30 mouse cellular contexts compared by ENCODE assay signal in the genomic region with DNA sequence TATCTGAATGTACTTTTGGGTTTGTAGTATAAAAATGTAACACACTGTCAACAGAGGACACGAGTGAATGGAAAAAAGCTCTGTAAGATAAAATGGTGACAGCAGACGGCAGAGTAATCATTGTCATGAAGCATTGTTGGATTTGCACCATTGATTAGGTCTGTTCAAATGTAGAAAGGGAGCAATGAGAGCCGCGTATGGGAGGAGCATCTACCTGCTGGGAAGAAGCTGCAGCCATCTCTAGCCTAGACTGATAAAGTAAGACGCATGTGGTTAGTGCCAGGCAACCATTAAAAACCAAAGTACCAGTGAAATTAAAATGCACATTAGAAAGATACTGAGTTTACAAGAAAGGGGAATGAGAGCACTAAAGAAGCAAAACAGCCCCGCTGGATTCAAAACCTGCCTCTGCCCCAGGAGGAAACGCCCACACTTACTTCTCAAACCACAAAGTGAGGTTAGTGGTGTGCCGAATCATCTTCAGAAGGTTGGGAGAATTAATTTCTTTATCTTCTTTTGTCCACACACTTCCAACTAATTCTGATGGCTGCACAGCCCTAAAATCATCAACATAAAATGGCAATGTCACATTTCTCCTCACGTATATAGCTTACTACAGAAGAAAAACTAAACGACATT. TPM values are rescaled to one million over a fixed set of nuclear protein-coding genes. Genes with fewer than 3 reads are reported as not detected.
DNase-seq lines count a peak whose midpoint lies in the region; ATAC-seq lines count a peak whose summit lies in the region.
"Had no signal": no experiment of that assay in that cellular context is flagged by ENCODE, and none has a peak within 500 bp of the region (broad histone marks: within the 10 kb centered on the region; RNA-seq: fewer than 3 reads in every experiment).

No protein-coding gene starts in this region.

- ATAC-seq in CD4-positive, CD25-positive, alpha-beta regulatory T cell, adult 4 months = peak; percentile 82
- peak; percentile 86 for ATAC-seq in inflammation-experienced regulatory T-cells, adult 6 months
- ATAC-seq: forebrain, postnatal 0 days; hindbrain, embryonic 16.5 days; intestine, embryonic 16.5 days; Patski had no signal

- peak; percentile 41 for DNase-seq in CD4-positive helper T cell, adult 2 months (ENCODE audit: low read depth, low spot score)
- peak; percentile 17 for DNase-seq in T-cell, adult 2 months (ENCODE audit: low spot score)
- DNase-seq in lung, adult 18-20 months = no peak
- DNase-seq in Muller cell, postnatal 12 days (ENCODE audit: inconsistent ontology term) = no peak
- no peak for DNase-seq in lung, postnatal 36 days
- DNase-seq in gastrocnemius, postnatal 36 days = no peak
- DNase-seq: adrenal gland, adult 8-10 months; cerebellum, adult 8-10 months; cerebellum, postnatal 25 days; forebrain, postnatal 0 days; gastrocnemius, postnatal 10 days; kidney, adult 9 months; kidney, postnatal 10 days; layer of hippocampus, adult 9-11 months; liver; midbrain, embryonic 14.5 days; retina, postnatal 1 day; right cerebral cortex, postnatal 14 days had no signal

- intact Hi-C loops in gastrocnemius, postnatal 36 days (cut with DNase I) = no loop called here

RNA-seq across cellular contexts. Expression of a gene that starts 45.4 kb away (rescaled TPM):
- not detected for polyA plus RNA-seq in CD4-positive, CD25-positive, alpha-beta regulatory T cell, adult 4 months (2017; shearing (Covaris generic))
- not detected for polyA plus RNA-seq in inflammation-experienced regulatory T-cells, adult 6 months (2017; shearing (Covaris generic))
- not detected for total RNA-seq in gastrocnemius, postnatal 36 days (2021)
- total RNA-seq: forebrain, postnatal 0 days; granulocyte monocyte progenitor cell, adult 5-6 weeks; heart, postnatal 25 days; left cerebral cortex, adult 18-20 months; monocyte, adult 5-6 weeks had no signal
- polyA plus RNA-seq: C2C12; liver, embryonic 15.5 days; Patski; urinary bladder, adult 2 months had no signal

Comparison
In these comparisons a context has a peak if more than half of its experiments do, and no peak if none do; other contexts are left out.
1. DNase-seq: peak in CD4-positive helper T cell, adult 2 months (single experiment) and T-cell, adult 2 months (single experiment); none in lung, adult 18-20 months (0 of 2), Muller cell, postnatal 12 days (single experiment), lung, postnatal 36 days (single experiment) and gastrocnemius, postnatal 36 days (0 of 2).